15 mouse cellular contexts compared by ENCODE assay signal in genomic region chr3:153756500-153756996, GRCm38 (mm10). TPM values are rescaled to one million over a fixed set of nuclear protein-coding genes. Genes with fewer than 3 reads are reported as not detected.
DNase-seq lines count a peak whose midpoint lies in the region; ATAC-seq and TF ChIP-seq lines count a peak whose summit lies in the region.
"Had no signal": no experiment of that assay in that cellular context is flagged by ENCODE, and none has a peak within 500 bp of the region (broad histone marks: within the 10 kb centered on the region; RNA-seq: fewer than 3 reads in every experiment).

No protein-coding gene starts in this region.

- TF ChIP-seq EP300 in ES-Bruce4 (IDR thresholded peaks at IDR 0.05; ENCODE audit: insufficient read depth, low read depth, low read length), result no peak

- H3K4me2 ChIP-seq in kidney, embryonic 16.5 days (replicated peaks; ENCODE audit: low read depth, low read length), result no peak overlapping the region
- H3K4me2 ChIP-seq in liver, embryonic 12.5 days, result no peak overlapping the region
- H3K4me2 ChIP-seq: embryonic facial prominence, embryonic 12.5 days; liver, embryonic 15.5 days had no signal

- H3K27me3 ChIP-seq in kidney, embryonic 16.5 days (ENCODE audit: insufficient read depth, low read length), result no peaks in the 10 kb centered on the region
- peaks cover 5% of the 10 kb centered on the region; the same call in 1 of the 2 replicates for H3K27me3 ChIP-seq in E14TG2a.4 (ENCODE audit: insufficient read depth, low read length)
- no peaks in the 10 kb centered on the region for H3K27me3 ChIP-seq in ES-Bruce4 (ENCODE audit: control insufficient read depth, insufficient read depth, low read length, poor library complexity, severe bottlenecking)
- H3K27me3 ChIP-seq in liver, embryonic 12.5 days (replicated peaks), result no peaks in the 10 kb centered on the region
- H3K27me3 ChIP-seq: CH12.LX; embryonic facial prominence, embryonic 12.5 days; liver, embryonic 15.5 days had no signal

- peaks cover 10% of the 10 kb centered on the region for H3K4me1 ChIP-seq in kidney, embryonic 16.5 days (ENCODE audit: insufficient read depth, low read length)
- no peaks in the 10 kb centered on the region for H3K4me1 ChIP-seq in E14TG2a.4 (replicated peaks; ENCODE audit: low read depth, low read length)
- H3K4me1 ChIP-seq in ES-Bruce4 (ENCODE audit: control insufficient read depth, insufficient read depth, low read length), result no peaks in the 10 kb centered on the region
- H3K4me1 ChIP-seq in liver, embryonic 12.5 days, result peaks cover 33% of the 10 kb centered on the region
- H3K4me1 ChIP-seq: embryonic facial prominence, embryonic 12.5 days had no signal

- DNase-seq in kidney, adult 9 months, result no peak
- no peak for DNase-seq in retina, postnatal 1 day
- DNase-seq in gastrocnemius, adult 8-10 months (ENCODE audit: low spot score in 2 of 2), result no peak
- DNase-seq: adrenal gland, postnatal 14 days; heart, postnatal 10 days; kidney, adult 11 months had no signal

- no peak overlapping the region for H3K9ac ChIP-seq in kidney, embryonic 16.5 days (replicated peaks; ENCODE audit: low read length)
- H3K9ac ChIP-seq in ES-Bruce4 (ENCODE audit: low read depth, poor library complexity, severe bottlenecking), result no peak overlapping the region
- no peak overlapping the region for H3K9ac ChIP-seq in liver, embryonic 12.5 days
- H3K9ac ChIP-seq: embryonic facial prominence, embryonic 12.5 days; liver, embryonic 15.5 days had no signal

- peak; percentile 36; the same call in 1 of the 2 replicates for ATAC-seq in kidney, embryonic 16.5 days (ENCODE audit: low FRiP score, low TSS enrichment)
- 0 out of 2 replicates have a peak, but pooled peaks have one; percentile 44 for ATAC-seq in liver, embryonic 12.5 days

- H3K4me3 ChIP-seq in kidney, embryonic 16.5 days (ENCODE audit: low read length), result no peak overlapping the region
- no peak overlapping the region for H3K4me3 ChIP-seq in E14TG2a.4 (replicated peaks; ENCODE audit: low read length)
- H3K4me3 ChIP-seq in ES-Bruce4 (ENCODE audit: low read depth, low read length), result no peak overlapping the region
- H3K4me3 ChIP-seq in liver, embryonic 12.5 days, result no peak overlapping the region
- H3K4me3 ChIP-seq: embryonic facial prominence, embryonic 12.5 days; forebrain, embryonic 10.5 days; liver, embryonic 15.5 days; megakaryocyte, embryonic 14.5 days had no signal

- TF ChIP-seq CTCF in E14TG2a.4 (conservative IDR thresholded peaks at IDR 0.05; ENCODE audit: low read length), result peak; percentile 42
- peak; percentile 2 for TF ChIP-seq CTCF in ES-Bruce4 (IDR thresholded peaks at IDR 0.05; ENCODE audit: low read depth, low read length)

- TF ChIP-seq POLR2A in ES-Bruce4 (IDR thresholded peaks at IDR 0.05; ENCODE audit: insufficient read depth, low read length), result no peak

- H3K27ac ChIP-seq in kidney, embryonic 16.5 days (ENCODE audit: low read length), result no peak overlapping the region
- no peak overlapping the region for H3K27ac ChIP-seq in ES-Bruce4 (ENCODE audit: insufficient read depth, low read length)
- H3K27ac ChIP-seq in liver, embryonic 12.5 days, result no peak overlapping the region
- H3K27ac ChIP-seq: embryonic facial prominence, embryonic 12.5 days; liver, embryonic 15.5 days had no signal

- 94% methylated on average over 2 of the region's 2 CpGs for WGBS in kidney, embryonic 16.5 days
- 90% methylated on average over 2 of the region's 2 CpGs for WGBS in liver, embryonic 12.5 days (ENCODE audit: insufficient replicate concordance)

- H3K36me3 ChIP-seq in kidney, embryonic 16.5 days (ENCODE audit: insufficient read depth, low read length), result no peaks in the 10 kb centered on the region
- H3K36me3 ChIP-seq in E14TG2a.4 (ENCODE audit: insufficient read depth, low read length) (no peaks in the 10 kb centered on the region), ES-Bruce4 (ENCODE audit: control insufficient read depth, insufficient read depth, low read length, poor library complexity, severe bottlenecking) (no peaks in the 10 kb centered on the region)
- no peaks in the 10 kb centered on the region for H3K36me3 ChIP-seq in liver, embryonic 12.5 days
- H3K36me3 ChIP-seq: embryonic facial prominence, embryonic 12.5 days; forebrain, embryonic 10.5 days; liver, embryonic 15.5 days had no signal

- no peaks in the 10 kb centered on the region for H3K9me3 ChIP-seq in kidney, embryonic 16.5 days (ENCODE audit: low read length)
- H3K9me3 ChIP-seq in E14TG2a.4 (ENCODE audit: low read length), result no peaks in the 10 kb centered on the region
- H3K9me3 ChIP-seq in ES-Bruce4 (replicated peaks; ENCODE audit: control insufficient read depth, insufficient read depth, low read length, poor library complexity, severe bottlenecking), result no peaks in the 10 kb centered on the region
- no peaks in the 10 kb centered on the region for H3K9me3 ChIP-seq in liver, embryonic 12.5 days (replicated peaks)
- H3K9me3 ChIP-seq: embryonic facial prominence, embryonic 12.5 days; forebrain, embryonic 10.5 days; liver, embryonic 15.5 days had no signal

RNA-seq across cellular contexts. Expression of gene St6galnac3, which starts 31.6 kb away (rescaled TPM):
- 71.6 and 75.8 TPM in 2 replicates for polyA plus RNA-seq in kidney, embryonic 16.5 days (2015; fragmentation: Nextera tagmentation; extraction: Ambion mirVana)
- polyA plus RNA-seq in ES-Bruce4 (2011; ENCODE audit: insufficient read depth, insufficient read length, low read depth, missing spikeins), result 4.8 and 5.7 TPM in 2 replicates
- polyA plus RNA-seq in liver, embryonic 12.5 days (2016; fragmentation: Nextera tagmentation; extraction: Ambion mirVana), result 12.9 and 13.6 TPM in 2 replicates
- total RNA-seq in gastrocnemius, adult 8-10 months (2022), result 1 to 10 TPM in 2 of 4 experiments, under 1 TPM in 2; 0.92 to 2.0 (median 1.1) TPM
